Mouse (Mus musculus): ENCODE results near the gene Fancg. TPM values are rescaled to one million over a fixed set of nuclear protein-coding genes. Genes with fewer than 3 reads are reported as not detected.

The Fancg gene
- total RNA-seq, 4 experiments from 2014 or later = 1.1 to 2.2 (median 1.5) TPM

Other genes starting within 250 kb of the Fancg start
- 10 to 100 TPM in 2 of 4 experiments, 1 to 10 TPM in 2; 7.4 to 13.9 (median 10.1) TPM for gene Ccl21a, start 236.5 kb downstream of the Fancg start, total RNA-seq (2022)
- not detected for gene Fam205a1, start 156.6 kb downstream of the Fancg start, total RNA-seq (2022)
- gene Gm12394, start 153.7 kb downstream of the Fancg start, total RNA-seq (2022) = not detected
- gene Fam205c, start 136.3 kb downstream of the Fancg start, total RNA-seq (2022) = under 1 TPM; 0.53 to 0.75 (median 0.56) TPM
- under 1 TPM; 0.27 to 0.67 (median 0.50) TPM for gene Phf24, start 93.8 kb downstream of the Fancg start, total RNA-seq (2022)
- gene Dnajb5, start 60.7 kb downstream of the Fancg start, total RNA-seq (2022) = 100 to 1,000 TPM; 203 to 225 (median 211) TPM
- gene 1700022I11Rik, start 40.9 kb downstream of the Fancg start, total RNA-seq (2022) = not detected
- 100 to 1,000 TPM; 252 to 285 (median 260) TPM for gene Vcp, start 10.0 kb downstream of the Fancg start, total RNA-seq (2022)
- 1 to 10 TPM; 4.8 to 8.1 (median 5.9) TPM for gene Pigo, start 15.3 kb upstream of the Fancg start, total RNA-seq (2022)
- 100 to 1,000 TPM in 2 of 4 experiments, 10 to 100 TPM in 2; 88.7 to 116 (median 107) TPM for gene Stoml2, start 21.2 kb upstream of the Fancg start, total RNA-seq (2022)
- 10 to 100 TPM; 25.3 to 30.3 (median 26.4) TPM for gene Fam214b, start 35.7 kb upstream of the Fancg start, total RNA-seq (2022)
- gene Unc13b, start 48.4 kb upstream of the Fancg start, total RNA-seq (2022) = 1 to 10 TPM; 1.2 to 2.8 (median 1.5) TPM

All from gastrocnemius, adult 8-10 months (tissue).